In the genomic region with DNA sequence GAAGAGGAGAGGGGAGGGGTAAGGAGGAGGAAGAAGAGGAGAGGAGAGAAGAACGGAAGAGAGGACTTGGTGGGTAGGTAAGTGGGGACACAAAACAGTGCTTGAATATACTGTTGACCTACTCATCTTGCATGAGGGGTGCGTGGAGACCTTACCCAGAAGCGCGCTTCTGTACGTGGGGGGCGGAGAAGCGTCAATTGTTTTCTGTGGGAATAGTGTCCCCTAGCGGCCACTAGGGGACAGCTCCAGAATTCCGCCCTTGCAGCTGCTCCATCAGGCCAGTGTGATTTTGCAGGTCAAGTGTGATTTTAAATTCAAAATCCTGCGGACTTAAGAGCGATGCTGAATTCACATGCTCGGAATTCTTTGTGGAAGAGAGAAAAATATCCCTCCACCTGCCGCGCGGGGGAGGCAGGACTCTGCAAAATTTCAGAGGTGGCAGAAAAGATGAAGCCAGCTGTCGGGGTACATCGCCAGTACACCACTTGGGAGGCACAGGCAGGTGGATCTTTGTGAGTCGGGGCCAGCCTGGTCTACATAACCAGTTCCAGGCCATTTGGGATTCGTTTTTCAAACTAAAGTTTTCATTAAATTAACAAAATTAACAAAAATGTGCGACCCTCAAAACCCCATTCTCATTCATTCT, we compare ENCODE assay signal across 8 mouse cellular contexts. TPM values are rescaled to one million over a fixed set of nuclear protein-coding genes. Genes with fewer than 3 reads are reported as not detected.
A peak's percentile ranks its signal among the peaks of the same experiment; 100 is the strongest.
DNase-seq lines count a peak whose midpoint lies in the region; TF ChIP-seq lines count a peak whose summit lies in the region.

No protein-coding gene starts in this region.

- no peak overlapping the region for H3K27ac ChIP-seq in left cerebral cortex, adult 2 months
- H3K27ac ChIP-seq in bone marrow macrophage, adult 2 months (ENCODE audit: insufficient read depth, low read depth, low read length): no peak overlapping the region
- H3K27ac ChIP-seq in embryonic fibroblast, embryonic 13.5 days (ENCODE audit: insufficient read depth, low read length): no peak overlapping the region

- H3K4me1 ChIP-seq in bone marrow macrophage, adult 2 months (ENCODE audit: control insufficient read depth, insufficient read depth, low read length): no peaks in the 10 kb centered on the region
- no peaks in the 10 kb centered on the region for H3K4me1 ChIP-seq in embryonic fibroblast, embryonic 13.5 days (ENCODE audit: control insufficient read depth, insufficient read depth, low read length)
- peaks cover 6% of the 10 kb centered on the region; the same call in 1 of the 2 replicates for H3K4me1 ChIP-seq in megakaryocyte, embryonic 14.5 days

- peaks cover 34% of the 10 kb centered on the region for H3K27me3 ChIP-seq in megakaryocyte, embryonic 14.5 days (replicated peaks)

- H3K36me3 ChIP-seq in megakaryocyte, embryonic 14.5 days (replicated peaks; ENCODE audit: low read length): no peaks in the 10 kb centered on the region

- H3K9me3 ChIP-seq in megakaryocyte, embryonic 14.5 days: no peaks in the 10 kb centered on the region

- no peak for TF ChIP-seq POLR2A in bone marrow macrophage, adult 2 months (IDR thresholded peaks at IDR 0.05; ENCODE audit: borderline replicate concordance, low read depth, low read length)
- TF ChIP-seq POLR2A in embryonic fibroblast, embryonic 13.5 days (IDR thresholded peaks at IDR 0.05; ENCODE audit: low read depth, low read length): no peak

- peak; percentile 49 to 55 for DNase-seq in left cerebral cortex, adult 2 months (ENCODE audit: extremely low spot score in 1 of 2, low spot score in 2 of 2)
- no peak for DNase-seq in left cerebral cortex, adult 11 months (ENCODE audit: low spot score)
- DNase-seq in heart, postnatal 36 days: peak; percentile 63 to 66
- DNase-seq in layer of hippocampus, postnatal 36 days: peak; percentile 36 to 40
- DNase-seq in right cerebral cortex, postnatal 4 days: peak; percentile 49

- TF ChIP-seq CTCF in left cerebral cortex, adult 2 months (IDR thresholded peaks at IDR 0.05): peak; percentile 95
- TF ChIP-seq CTCF in bone marrow macrophage, adult 2 months (IDR thresholded peaks at IDR 0.05; ENCODE audit: low read depth, low read length): peak; percentile 98
- peak; percentile 31; the same call in 1 of the 2 replicates for TF ChIP-seq CTCF in embryonic fibroblast, embryonic 13.5 days (IDR thresholded peaks at IDR 0.05; ENCODE audit: borderline replicate concordance, insufficient read depth, low read length)

- peak overlapping the region; percentile 24 for H3K4me3 ChIP-seq in left cerebral cortex, adult 2 months
- no peak overlapping the region for H3K4me3 ChIP-seq in bone marrow macrophage, adult 2 months (ENCODE audit: insufficient read depth, low read length)
- H3K4me3 ChIP-seq in embryonic fibroblast, embryonic 13.5 days (ENCODE audit: insufficient read depth, low read length): no peak overlapping the region
- peak overlapping the region; percentile 75 for H3K4me3 ChIP-seq in megakaryocyte, embryonic 14.5 days (replicated peaks)

- intact Hi-C loops in left cerebral cortex, adult 2 months (cut with DNase I): loop anchor here (1.0 kb wide), 2 partner anchors 31 to 269 kb away; no protein-coding TSS in a partner anchor
- intact Hi-C loops in heart, postnatal 36 days (cut with DNase I): loop anchor here (1.0 to 5.0 kb wide), 4 partner anchors 31 to 269 kb away; no protein-coding TSS in a partner anchor

RNA-seq across cellular contexts. Expression of a gene that starts 18.6 kb away (rescaled TPM):
- total RNA-seq in left cerebral cortex, adult 2 months (2021): 10 to 100 TPM; 15.8 to 18.1 TPM
- polyA plus RNA-seq in bone marrow macrophage, adult 2 months (2012; ENCODE audit: insufficient read depth, insufficient read length, missing spikeins): 8.7 and 16.2 TPM in 2 replicates
- polyA plus RNA-seq in embryonic fibroblast, embryonic 13.5 days (2011; ENCODE audit: insufficient read length, low read depth, missing spikeins): 15.9 and 18.6 TPM in 2 replicates
- 10 to 100 TPM; 31.0 to 39.1 TPM for total RNA-seq in heart, postnatal 36 days (2021)
- 10 to 100 TPM; 14.1 to 15.0 TPM for total RNA-seq in layer of hippocampus, postnatal 36 days (2021)
- polyA plus RNA-seq in megakaryocyte, embryonic 14.5 days (2012; ENCODE audit: insufficient read depth, low replicate concordance): 1.1 and 3.0 TPM in 2 replicates

RNA-seq across cellular contexts. Expression of a gene that starts 35.7 kb away (rescaled TPM):
- not detected for total RNA-seq in left cerebral cortex, adult 2 months (2021)
- polyA plus RNA-seq in bone marrow macrophage, adult 2 months (2012; ENCODE audit: insufficient read depth, insufficient read length, missing spikeins): not detected in 2 replicates
- polyA plus RNA-seq in embryonic fibroblast, embryonic 13.5 days (2011; ENCODE audit: insufficient read length, low read depth, missing spikeins): not detected in 2 replicates
- total RNA-seq in heart, postnatal 36 days (2021): not detected
- total RNA-seq in layer of hippocampus, postnatal 36 days (2021): not detected
- not detected in 2 replicates for polyA plus RNA-seq in megakaryocyte, embryonic 14.5 days (2012; ENCODE audit: insufficient read depth, low replicate concordance)

RNA-seq across cellular contexts. Expression of a gene that starts 47.0 kb away (rescaled TPM):
- 10 to 100 TPM; 10.9 to 15.7 TPM for total RNA-seq in left cerebral cortex, adult 2 months (2021)
- polyA plus RNA-seq in bone marrow macrophage, adult 2 months (2012; ENCODE audit: insufficient read depth, insufficient read length, missing spikeins): 26.9 and 32.4 TPM in 2 replicates
- 6.7 and 13.5 TPM in 2 replicates for polyA plus RNA-seq in embryonic fibroblast, embryonic 13.5 days (2011; ENCODE audit: insufficient read length, low read depth, missing spikeins)
- total RNA-seq in heart, postnatal 36 days (2021): 10 to 100 TPM; 12.4 to 13.4 TPM
- total RNA-seq in layer of hippocampus, postnatal 36 days (2021): 10 to 100 TPM; 23.6 to 26.6 TPM
- 1.7 and 4.9 TPM in 2 replicates for polyA plus RNA-seq in megakaryocyte, embryonic 14.5 days (2012; ENCODE audit: insufficient read depth, low replicate concordance)

RNA-seq across cellular contexts. Expression of a gene that starts 56.3 kb away (rescaled TPM):
- 10 to 100 TPM; 18.2 to 18.9 TPM for total RNA-seq in left cerebral cortex, adult 2 months (2021)
- polyA plus RNA-seq in bone marrow macrophage, adult 2 months (2012; ENCODE audit: insufficient read depth, insufficient read length, missing spikeins): 4.3 and 5.1 TPM in 2 replicates
- polyA plus RNA-seq in embryonic fibroblast, embryonic 13.5 days (2011; ENCODE audit: insufficient read length, low read depth, missing spikeins): 5.6 and 6.2 TPM in 2 replicates
- total RNA-seq in heart, postnatal 36 days (2021): 1 to 10 TPM; 2.1 to 2.5 TPM
- 10 to 100 TPM; 19.3 to 21.2 TPM for total RNA-seq in layer of hippocampus, postnatal 36 days (2021)
- 0.67 and 4.8 TPM in 2 replicates for polyA plus RNA-seq in megakaryocyte, embryonic 14.5 days (2012; ENCODE audit: insufficient read depth, low replicate concordance)

RNA-seq across cellular contexts. Expression of a gene that starts 56.4 kb away (rescaled TPM):
- total RNA-seq in left cerebral cortex, adult 2 months (2021): 10 to 100 TPM; 31.4 to 35.5 TPM
- polyA plus RNA-seq in bone marrow macrophage, adult 2 months (2012; ENCODE audit: insufficient read depth, insufficient read length, missing spikeins): 57.2 and 63.0 TPM in 2 replicates
- polyA plus RNA-seq in embryonic fibroblast, embryonic 13.5 days (2011; ENCODE audit: insufficient read length, low read depth, missing spikeins): 21.0 and 25.4 TPM in 2 replicates
- total RNA-seq in heart, postnatal 36 days (2021): 10 to 100 TPM; 57.0 to 58.5 TPM
- 10 to 100 TPM; 41.0 to 44.6 TPM for total RNA-seq in layer of hippocampus, postnatal 36 days (2021)
- polyA plus RNA-seq in megakaryocyte, embryonic 14.5 days (2012; ENCODE audit: insufficient read depth, low replicate concordance): 33.0 and 55.9 TPM in 2 replicates

Comparison
In these comparisons a context has a peak if more than half of its experiments do, and no peak if none do; other contexts are left out.
1. H3K4me3 ChIP-seq: peak in left cerebral cortex, adult 2 months (single experiment) and megakaryocyte, embryonic 14.5 days (single experiment); none in bone marrow macrophage, adult 2 months (single experiment) and embryonic fibroblast, embryonic 13.5 days (single experiment).
2. CTCF ChIP-seq: peak in every context shown above with its lines; median percentile 98 in bone marrow macrophage, adult 2 months; 95 in left cerebral cortex, adult 2 months; 31 in embryonic fibroblast, embryonic 13.5 days.